Mouse (Mus musculus): Measurements from ENCODE around the gene Irs2. TPM values are rescaled to one million over a fixed set of nuclear protein-coding genes. Genes with fewer than 3 reads are reported as not detected.

The Irs2 gene
- polyA plus RNA-seq, 1 experiment from 2014 or later: 5.0 TPM

- Histone ChIP-seq H3K4me3 (ENCODE audit: low read depth, low read length) (peak overlapping the region; percentile 42), H3K4me1 (ENCODE audit: control insufficient read depth, insufficient read depth, low read length) (peaks cover 63% of the 10 kb centered on the region), H3K4me2 (replicated peaks; ENCODE audit: low read depth, low read length) (peak overlapping the region; percentile 92), H3K27ac (ENCODE audit: low read length) (peak overlapping the region; percentile 3; the same call in 1 of the 2 replicates), H3K9me3 (ENCODE audit: control insufficient read depth, low read depth, low read length) (no peaks in the 10 kb centered on the region), H3K27me3 (ENCODE audit: control insufficient read depth, insufficient read depth, low read length) (no peaks in the 10 kb centered on the region), H3K9ac (replicated peaks; ENCODE audit: low read depth, low read length) (no peak overlapping the region; the same call in 1 of the 2 replicates), H3K36me3 (ENCODE audit: control insufficient read depth, insufficient read depth, low read length) (peaks cover 9% of the 10 kb centered on the region)
- no peak for ATAC-seq (ENCODE audit: insufficient number of reproducible peaks, insufficient read depth, low FRiP score, low read depth)
- 27% methylated on average over 6 of the region's 6 CpGs for WGBS
Measured at GRCm38 (mm10) chr8:11002816-11003215, 5.4 kb downstream of the Irs2 start.

GRCm38 (mm10) chr8:11001062-11001549 lies 7.2 kb downstream of the Irs2 start:
- H3K36me3 ChIP-seq (ENCODE audit: control insufficient read depth, insufficient read depth, low read length): peaks cover 9% of the 10 kb centered on the region
- H3K9me3 ChIP-seq (ENCODE audit: control insufficient read depth, low read depth, low read length): no peaks in the 10 kb centered on the region
- no peak overlapping the region for H3K4me3 ChIP-seq (ENCODE audit: low read depth, low read length)
- H3K4me2 ChIP-seq (replicated peaks; ENCODE audit: low read depth, low read length): peak overlapping the region; percentile 92
- no peaks in the 10 kb centered on the region for H3K27me3 ChIP-seq (ENCODE audit: control insufficient read depth, insufficient read depth, low read length)
- H3K4me1 ChIP-seq (ENCODE audit: control insufficient read depth, insufficient read depth, low read length): peaks cover 59% of the 10 kb centered on the region
- peak overlapping the region; percentile 66; the same call in 1 of the 2 replicates for H3K27ac ChIP-seq (ENCODE audit: low read length)
- 8% methylated on average over 6 of the region's 6 CpGs for WGBS
- ATAC-seq (ENCODE audit: insufficient number of reproducible peaks, insufficient read depth, low FRiP score, low read depth): peak; percentile 42; the same call in 1 of the 2 replicates
- 0 out of 2 replicates have a peak overlapping the region, but pooled peaks have one; percentile 22 for H3K9ac ChIP-seq (replicated peaks; ENCODE audit: low read depth, low read length)

- 80% methylated on average over 4 of the region's 4 CpGs for WGBS
Measured at GRCm38 (mm10) chr8:10999538-10999937, 8.7 kb downstream of the Irs2 start.

GRCm38 (mm10) chr8:10996247-10996646 lies 12.0 kb downstream of the Irs2 start:
- WGBS: 82% methylated on average over 2 of the region's 2 CpGs
- peaks cover 47% of the 10 kb centered on the region for H3K4me1 ChIP-seq (ENCODE audit: control insufficient read depth, insufficient read depth, low read length)

More at GRCm38 (mm10) chr8:10999538-10999937, 8.7 kb downstream of the Irs2 start:
- ATAC-seq (ENCODE audit: insufficient number of reproducible peaks, insufficient read depth, low FRiP score, low read depth): no peak
- no peak overlapping the region for H3K9ac ChIP-seq (replicated peaks; ENCODE audit: low read depth, low read length)
- H3K27ac ChIP-seq (ENCODE audit: low read length): no peak overlapping the region
- H3K4me1 ChIP-seq (ENCODE audit: control insufficient read depth, insufficient read depth, low read length): peaks cover 57% of the 10 kb centered on the region
- no peaks in the 10 kb centered on the region for H3K9me3 ChIP-seq (ENCODE audit: control insufficient read depth, low read depth, low read length)
- H3K4me3 ChIP-seq (ENCODE audit: low read depth, low read length): no peak overlapping the region
- H3K36me3 ChIP-seq (ENCODE audit: control insufficient read depth, insufficient read depth, low read length): peaks cover 3% of the 10 kb centered on the region; the same call in 1 of the 2 replicates
- H3K27me3 ChIP-seq (ENCODE audit: control insufficient read depth, insufficient read depth, low read length): no peaks in the 10 kb centered on the region
- no peak overlapping the region for H3K4me2 ChIP-seq (replicated peaks; ENCODE audit: low read depth, low read length)

GRCm38 (mm10) chr8:10995756-10996155 lies 12.5 kb downstream of the Irs2 start:
- Histone ChIP-seq H3K9ac (replicated peaks; ENCODE audit: low read depth, low read length) (no peak overlapping the region), H3K4me2 (replicated peaks; ENCODE audit: low read depth, low read length) (no peak overlapping the region), H3K27me3 (ENCODE audit: control insufficient read depth, insufficient read depth, low read length) (no peaks in the 10 kb centered on the region), H3K9me3 (ENCODE audit: control insufficient read depth, low read depth, low read length) (no peaks in the 10 kb centered on the region), H3K36me3 (ENCODE audit: control insufficient read depth, insufficient read depth, low read length) (no peaks in the 10 kb centered on the region), H3K27ac (ENCODE audit: low read length) (no peak overlapping the region), H3K4me3 (ENCODE audit: low read depth, low read length) (no peak overlapping the region), H3K4me1 (ENCODE audit: control insufficient read depth, insufficient read depth, low read length) (peaks cover 48% of the 10 kb centered on the region)
- WGBS: 72% methylated on average over 2 of the region's 2 CpGs
- no peak for ATAC-seq (ENCODE audit: insufficient number of reproducible peaks, insufficient read depth, low FRiP score, low read depth)

More at GRCm38 (mm10) chr8:10996247-10996646, 12.0 kb downstream of the Irs2 start:
- Histone ChIP-seq H3K27ac (ENCODE audit: low read length) (no peak overlapping the region), H3K36me3 (ENCODE audit: control insufficient read depth, insufficient read depth, low read length) (no peaks in the 10 kb centered on the region), H3K9me3 (ENCODE audit: control insufficient read depth, low read depth, low read length) (no peaks in the 10 kb centered on the region), H3K27me3 (ENCODE audit: control insufficient read depth, insufficient read depth, low read length) (no peaks in the 10 kb centered on the region), H3K9ac (replicated peaks; ENCODE audit: low read depth, low read length) (no peak overlapping the region), H3K4me3 (ENCODE audit: low read depth, low read length) (no peak overlapping the region), H3K4me2 (replicated peaks; ENCODE audit: low read depth, low read length) (no peak overlapping the region)
- ATAC-seq (ENCODE audit: insufficient number of reproducible peaks, insufficient read depth, low FRiP score, low read depth): no peak

GRCm38 (mm10) chr8:10994390-10994954 lies 13.8 kb downstream of the Irs2 start:
- WGBS: 80% methylated on average over 6 of the region's 6 CpGs
- Histone ChIP-seq H3K9ac (replicated peaks; ENCODE audit: low read depth, low read length) (no peak overlapping the region), H3K27ac (ENCODE audit: low read length) (peak overlapping the region; percentile 63), H3K4me2 (replicated peaks; ENCODE audit: low read depth, low read length) (0 out of 2 replicates have a peak overlapping the region, but pooled peaks have one; percentile 7), H3K36me3 (ENCODE audit: control insufficient read depth, insufficient read depth, low read length) (no peaks in the 10 kb centered on the region), H3K4me3 (ENCODE audit: low read depth, low read length) (no peak overlapping the region), H3K4me1 (ENCODE audit: control insufficient read depth, insufficient read depth, low read length) (peaks cover 37% of the 10 kb centered on the region), H3K9me3 (ENCODE audit: control insufficient read depth, low read depth, low read length) (no peaks in the 10 kb centered on the region), H3K27me3 (ENCODE audit: control insufficient read depth, insufficient read depth, low read length) (no peaks in the 10 kb centered on the region)
- no peak for ATAC-seq (ENCODE audit: insufficient number of reproducible peaks, insufficient read depth, low FRiP score, low read depth)

GRCm38 (mm10) chr8:10993582-10994216 lies 14.6 kb downstream of the Irs2 start:
- Histone ChIP-seq H3K9ac (replicated peaks; ENCODE audit: low read depth, low read length) (no peak overlapping the region), H3K4me3 (ENCODE audit: low read depth, low read length) (no peak overlapping the region), H3K27me3 (ENCODE audit: control insufficient read depth, insufficient read depth, low read length) (no peaks in the 10 kb centered on the region), H3K36me3 (ENCODE audit: control insufficient read depth, insufficient read depth, low read length) (no peaks in the 10 kb centered on the region), H3K27ac (ENCODE audit: low read length) (peak overlapping the region; percentile 63; the same call in 1 of the 2 replicates), H3K4me2 (replicated peaks; ENCODE audit: low read depth, low read length) (0 out of 2 replicates have a peak overlapping the region, but pooled peaks have one; percentile 7), H3K4me1 (ENCODE audit: control insufficient read depth, insufficient read depth, low read length) (peaks cover 37% of the 10 kb centered on the region), H3K9me3 (ENCODE audit: control insufficient read depth, low read depth, low read length) (no peaks in the 10 kb centered on the region)
- peak; percentile 72 for ATAC-seq (ENCODE audit: insufficient number of reproducible peaks, insufficient read depth, low FRiP score, low read depth)
- WGBS: 69% methylated on average over 10 of the region's 10 CpGs

GRCm38 (mm10) chr8:10992081-10992480 lies 16.2 kb downstream of the Irs2 start:
- Histone ChIP-seq H3K9ac (replicated peaks; ENCODE audit: low read depth, low read length) (no peak overlapping the region), H3K4me3 (ENCODE audit: low read depth, low read length) (no peak overlapping the region), H3K27ac (ENCODE audit: low read length) (no peak overlapping the region), H3K27me3 (ENCODE audit: control insufficient read depth, insufficient read depth, low read length) (no peaks in the 10 kb centered on the region), H3K4me2 (replicated peaks; ENCODE audit: low read depth, low read length) (no peak overlapping the region), H3K4me1 (ENCODE audit: control insufficient read depth, insufficient read depth, low read length) (peaks cover 33% of the 10 kb centered on the region), H3K9me3 (ENCODE audit: control insufficient read depth, low read depth, low read length) (no peaks in the 10 kb centered on the region), H3K36me3 (ENCODE audit: control insufficient read depth, insufficient read depth, low read length) (no peaks in the 10 kb centered on the region)
- ATAC-seq (ENCODE audit: insufficient number of reproducible peaks, insufficient read depth, low FRiP score, low read depth): no peak
- 70% methylated on average over 8 of the region's 8 CpGs for WGBS
